Mouse (Mus musculus) megakaryocyte, embryonic 14.5 days (primary cell): ENCODE measurements around the gene 1700102P08Rik. TPM values are rescaled to one million over a fixed set of nuclear protein-coding genes. Genes with fewer than 3 reads are reported as not detected.

Experiments used
- H3K27me3 ChIP-seq: replicated peaks from 2 replicates; pipeline ENCODE3; 2012; ENCODE audit warnings: inconsistent platforms
- H3K36me3 ChIP-seq: replicated peaks from 2 replicates; pipeline ENCODE3; 2012; ENCODE audit warnings: low read length, inconsistent platforms, mixed read lengths
- H3K4me1 ChIP-seq: 2 replicates; pipeline ENCODE4 v1.6.1; 2012; ENCODE audit warnings: inconsistent platforms
- H3K4me3 ChIP-seq: replicated peaks from 2 replicates; pipeline ENCODE3; 2012; ENCODE audit warnings: moderate library complexity, mild to moderate bottlenecking, inconsistent platforms
- H3K9me3 ChIP-seq: 2 replicates; pipeline ENCODE4 v1.6.1; 2012; ENCODE audit warnings: inconsistent platforms
- FLI1 ChIP-seq: IDR thresholded peaks from 2 replicates; pipeline ENCODE4 v1.6.1; 2012; ENCODE audit warnings: low read length, inconsistent platforms, mixed read lengths
- GATA1 ChIP-seq: IDR thresholded peaks from 3 replicates; pipeline ENCODE4 v1.6.1; 2012; ENCODE audit warnings: mixed read lengths, low read length, inconsistent platforms, borderline replicate concordance
- polyA plus RNA-seq: library from polyadenylated mRNA; stranded (reverse); fragments of >175 nt; gene quantifications from 2 replicates; pipeline ENCODE4 v1.2.3, GENCODE M21; 2012; ENCODE audit warnings: low replicate concordance; ENCODE audit not compliant: insufficient read depth

1700102P08Rik gene
- polyA plus RNA-seq, 1 experiment, result 0.30 TPM

DNA sequence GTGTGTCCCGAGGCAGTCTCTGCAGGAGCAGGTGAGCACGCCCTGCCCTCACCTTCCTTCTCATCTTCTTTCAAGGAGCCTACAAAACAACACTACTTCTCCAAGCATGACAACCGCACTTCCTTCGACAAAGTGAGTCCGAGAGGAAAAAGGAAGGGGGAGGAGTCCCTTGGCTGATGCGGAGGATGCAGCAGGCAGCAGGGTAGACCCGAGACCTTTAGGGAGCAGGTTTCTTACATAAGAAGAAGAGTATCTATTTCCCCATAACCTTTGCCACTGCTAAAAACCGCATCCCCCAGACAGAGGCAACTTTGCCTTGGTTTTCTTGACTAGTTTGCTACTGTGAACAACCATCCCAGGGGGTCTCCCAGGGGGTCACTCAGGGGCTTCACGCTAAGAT is 52.5 kb downstream of the 1700102P08Rik start:
- TF ChIP-seq FLI1 (no peak), GATA1 (no peak)
- no peaks in the 10 kb centered on the region for H3K36me3 ChIP-seq
- H3K4me3 ChIP-seq, result no peak overlapping the region
- peaks cover 26% of the 10 kb centered on the region for H3K27me3 ChIP-seq
- H3K9me3 ChIP-seq, result no peaks in the 10 kb centered on the region
- peaks cover 46% of the 10 kb centered on the region for H3K4me1 ChIP-seq

DNA sequence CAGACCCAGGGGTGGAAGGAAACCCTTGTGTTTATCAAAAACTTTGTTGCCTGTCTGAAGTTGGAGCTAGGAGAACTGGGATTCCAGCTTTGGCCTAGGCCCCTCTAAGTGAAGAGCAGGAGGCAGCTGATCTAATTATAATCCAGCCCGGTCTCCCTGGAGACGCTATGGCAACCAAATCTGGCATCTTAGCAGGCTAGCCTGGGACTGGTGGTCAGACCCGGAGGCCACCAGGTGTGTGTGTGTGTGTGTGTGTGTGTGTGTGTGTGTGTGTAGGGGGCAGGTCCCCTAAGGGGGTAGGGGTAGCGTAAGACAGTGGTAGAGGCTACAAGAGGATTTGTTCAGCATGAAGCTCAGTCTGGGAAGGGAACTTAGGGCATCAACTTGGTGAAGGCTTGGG is 57.3 kb downstream of the 1700102P08Rik start:
- H3K36me3 ChIP-seq, result no peaks in the 10 kb centered on the region
- no peak overlapping the region for H3K4me3 ChIP-seq
- peaks cover 39% of the 10 kb centered on the region for H3K27me3 ChIP-seq
- TF ChIP-seq FLI1, result no peak
- no peak for TF ChIP-seq GATA1
- 0 out of 2 replicates have a peak, but pooled peaks cover 2% of the 10 kb centered on the region for H3K9me3 ChIP-seq
- peaks cover 52% of the 10 kb centered on the region for H3K4me1 ChIP-seq

DNA sequence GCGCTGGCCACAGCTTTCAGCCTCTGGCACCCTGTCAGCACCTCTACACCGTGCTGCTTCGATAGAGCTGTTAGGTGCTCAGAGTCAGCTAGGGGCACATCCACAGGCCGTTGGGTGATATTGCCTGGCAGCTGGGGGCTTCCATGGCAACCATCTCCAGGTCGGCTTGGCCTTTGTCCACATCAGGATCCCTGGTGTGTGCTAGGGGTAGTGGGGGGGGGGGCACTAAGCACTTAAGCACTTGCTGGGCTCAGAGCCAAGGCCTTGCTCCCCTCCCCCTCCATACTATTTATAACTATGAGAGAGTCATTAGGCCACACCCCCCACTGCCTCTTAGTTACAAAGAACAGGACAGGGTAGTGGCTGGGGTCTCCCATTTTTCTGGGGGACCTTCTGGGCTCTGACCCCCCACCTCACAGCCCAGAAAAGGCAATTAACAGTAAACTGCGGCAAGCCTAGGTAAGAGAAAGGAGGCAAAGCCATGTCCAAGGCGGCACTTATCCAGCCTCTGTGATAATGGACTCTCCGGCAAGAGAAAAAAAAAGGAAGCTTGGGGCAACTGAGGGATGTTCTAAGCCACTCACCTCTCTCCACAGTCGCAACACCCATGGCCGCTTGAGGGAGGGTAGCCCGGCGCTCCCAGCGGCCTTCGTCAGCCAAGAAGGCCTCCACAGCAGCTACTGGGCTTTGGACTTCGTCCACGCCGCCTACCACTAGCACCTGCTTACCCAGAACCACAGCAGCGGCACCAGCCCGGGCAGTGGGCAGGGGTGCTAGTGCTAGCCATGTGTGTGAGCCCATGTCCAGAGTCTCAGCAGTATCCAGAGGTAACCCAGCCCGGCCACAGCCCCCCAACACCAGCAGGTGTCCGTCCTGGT is 57.9 kb downstream of the 1700102P08Rik start:
- Histone ChIP-seq H3K27me3 (peaks cover 34% of the 10 kb centered on the region), H3K4me3 (no peak overlapping the region), H3K9me3 (0 out of 2 replicates have a peak, but pooled peaks cover 3% of the 10 kb centered on the region), H3K4me1 (peaks cover 47% of the 10 kb centered on the region), H3K36me3 (no peaks in the 10 kb centered on the region)
- TF ChIP-seq GATA1 (no peak), FLI1 (no peak)

DNA sequence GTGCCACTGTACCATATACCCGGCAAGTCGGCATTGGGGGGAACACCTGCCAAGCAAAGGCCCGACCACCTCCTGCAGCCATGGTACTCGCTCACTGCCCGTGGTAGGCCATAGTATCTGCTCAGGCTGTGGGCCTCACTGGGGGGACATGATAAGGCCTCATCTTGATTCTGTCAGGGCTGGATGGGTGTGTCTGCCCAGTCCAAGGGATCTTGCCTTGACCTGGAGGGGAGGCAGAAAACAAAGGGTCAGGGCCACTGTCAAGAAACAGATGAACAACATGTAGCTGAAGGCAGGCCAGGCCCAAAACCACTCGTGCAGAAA is 58.5 kb downstream of the 1700102P08Rik start:
- H3K4me3 ChIP-seq, result no peak overlapping the region

DNA sequence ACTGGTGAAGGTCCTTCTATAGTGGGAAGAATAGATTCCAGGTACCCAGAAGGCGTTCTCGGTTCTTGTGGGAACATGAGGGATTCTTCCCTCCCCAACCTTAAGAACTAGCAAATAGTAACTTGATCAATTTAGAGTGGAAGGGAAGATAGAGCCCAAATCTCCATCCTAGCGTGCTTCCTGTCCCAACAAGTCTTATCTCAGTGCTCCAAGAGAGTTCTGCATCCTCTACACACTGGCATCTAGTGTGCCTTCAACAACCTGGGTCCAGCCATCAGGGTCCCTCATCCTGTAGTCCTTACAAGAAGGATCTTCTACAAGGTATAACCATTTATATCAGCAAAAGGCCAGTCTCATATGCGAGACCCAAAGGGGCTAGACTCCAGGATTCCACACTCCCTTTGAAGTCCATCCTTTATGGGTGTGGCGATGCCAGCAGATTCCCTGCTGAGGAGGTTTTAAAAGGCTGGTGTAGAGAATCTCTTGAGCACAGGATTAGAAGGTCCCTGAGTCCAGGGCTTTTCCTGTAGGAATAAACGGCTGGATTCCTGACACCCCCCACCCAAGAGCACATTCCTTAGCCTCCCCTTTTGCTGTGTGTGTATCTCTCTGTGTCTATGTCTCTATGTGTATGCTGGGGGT is 59.0 kb downstream of the 1700102P08Rik start:
- Histone ChIP-seq H3K4me3 (no peak overlapping the region), H3K4me1 (peaks cover 47% of the 10 kb centered on the region), H3K27me3 (peaks cover 31% of the 10 kb centered on the region), H3K36me3 (no peaks in the 10 kb centered on the region), H3K9me3 (0 out of 2 replicates have a peak, but pooled peaks cover 3% of the 10 kb centered on the region)
- no peak for TF ChIP-seq GATA1
- no peak for TF ChIP-seq FLI1

More for the DNA sequence above, 58.5 kb downstream of the 1700102P08Rik start:
- Histone ChIP-seq H3K27me3 (peaks cover 31% of the 10 kb centered on the region), H3K9me3 (0 out of 2 replicates have a peak, but pooled peaks cover 3% of the 10 kb centered on the region), H3K4me1 (peaks cover 47% of the 10 kb centered on the region), H3K36me3 (no peaks in the 10 kb centered on the region)
- TF ChIP-seq FLI1, result no peak
- TF ChIP-seq GATA1, result no peak

DNA sequence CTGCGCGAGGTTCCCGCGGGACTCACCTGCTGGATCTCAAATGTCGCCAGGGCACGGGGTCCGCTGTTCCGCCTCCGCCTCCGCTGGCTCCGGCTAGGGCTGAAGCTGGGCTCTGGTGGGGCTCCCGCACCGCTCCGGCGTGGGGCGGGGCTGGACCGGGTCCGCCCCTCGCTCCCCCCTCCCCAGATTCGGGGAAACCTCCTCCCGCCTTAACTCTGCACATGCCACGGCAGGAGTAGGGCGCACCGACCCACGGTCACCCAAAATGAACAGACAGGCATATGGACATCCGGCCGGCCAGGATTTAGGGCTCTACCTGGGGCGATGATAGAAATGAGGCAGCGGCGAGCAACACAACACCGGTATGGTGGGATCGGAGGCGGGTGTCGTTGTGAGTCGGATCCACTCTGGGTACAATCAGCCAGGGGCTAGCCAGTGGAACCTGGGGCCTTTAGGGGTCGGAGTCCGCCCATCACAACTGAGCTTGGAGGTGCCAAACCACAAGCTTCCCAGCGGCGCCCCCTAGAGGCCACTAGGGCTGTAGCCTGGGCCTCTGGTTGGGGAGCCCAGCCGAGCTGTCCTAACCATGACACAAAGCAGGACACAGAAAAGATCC is 59.8 kb downstream of the 1700102P08Rik start:
- TF ChIP-seq FLI1 (no peak), GATA1 (no peak)
- peaks cover 47% of the 10 kb centered on the region for H3K4me1 ChIP-seq

DNA sequence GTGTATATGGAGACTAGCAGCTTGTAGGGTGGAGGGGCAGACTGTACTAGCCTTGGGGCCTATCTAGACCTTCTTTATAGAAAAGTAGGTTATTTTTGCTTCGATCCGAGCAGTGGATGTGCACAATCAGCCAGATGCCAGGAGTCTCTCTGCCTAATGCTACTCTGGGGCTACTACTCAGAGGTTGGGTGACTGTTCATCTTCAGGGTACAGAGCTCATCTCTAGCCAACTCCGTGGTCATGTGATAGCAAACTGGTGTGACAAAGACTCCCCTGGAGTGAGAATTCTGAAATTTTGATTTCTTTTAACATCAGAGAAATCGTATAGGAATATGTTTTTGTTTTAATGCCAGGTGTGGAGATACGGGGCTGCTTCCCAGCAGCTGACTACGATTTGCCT is 60.3 kb downstream of the 1700102P08Rik start:
- no peaks in the 10 kb centered on the region for H3K36me3 ChIP-seq
- peaks cover 39% of the 10 kb centered on the region for H3K27me3 ChIP-seq
- H3K4me3 ChIP-seq, result peak overlapping the region; percentile 91
- peaks cover 47% of the 10 kb centered on the region for H3K4me1 ChIP-seq
- 0 out of 2 replicates have a peak, but pooled peaks cover 3% of the 10 kb centered on the region for H3K9me3 ChIP-seq
- TF ChIP-seq FLI1 (no peak), GATA1 (no peak)

More for the DNA sequence above, 59.8 kb downstream of the 1700102P08Rik start:
- Histone ChIP-seq H3K4me3 (peak overlapping the region; percentile 91), H3K27me3 (peaks cover 33% of the 10 kb centered on the region), H3K36me3 (no peaks in the 10 kb centered on the region), H3K9me3 (0 out of 2 replicates have a peak, but pooled peaks cover 3% of the 10 kb centered on the region)

DNA sequence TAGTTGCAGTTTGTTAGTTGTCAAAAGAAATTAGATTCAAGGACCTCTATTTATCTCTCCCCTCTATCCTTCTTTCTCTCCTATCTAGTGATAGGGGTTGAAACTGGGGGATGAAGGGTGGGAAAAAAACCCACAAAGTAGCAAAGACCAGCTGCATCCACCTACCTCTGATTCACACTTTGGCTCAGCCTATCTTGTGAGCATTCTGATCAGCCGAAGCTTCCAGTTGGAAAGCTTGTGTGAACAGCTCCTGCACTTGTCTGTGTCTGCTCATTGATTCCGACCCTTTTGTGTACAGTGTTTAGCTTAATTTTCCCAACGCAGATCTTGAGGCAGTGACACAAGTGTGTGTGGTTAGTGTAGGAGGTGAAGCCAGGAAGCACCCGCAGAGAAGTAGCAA is 60.9 kb downstream of the 1700102P08Rik start:
- H3K36me3 ChIP-seq, result no peaks in the 10 kb centered on the region
- H3K4me3 ChIP-seq, result no peak overlapping the region
- 0 out of 2 replicates have a peak, but pooled peaks cover 3% of the 10 kb centered on the region for H3K9me3 ChIP-seq
- peaks cover 36% of the 10 kb centered on the region for H3K27me3 ChIP-seq
- H3K4me1 ChIP-seq, result peaks cover 47% of the 10 kb centered on the region
- no peak for TF ChIP-seq FLI1
- TF ChIP-seq GATA1, result no peak

DNA sequence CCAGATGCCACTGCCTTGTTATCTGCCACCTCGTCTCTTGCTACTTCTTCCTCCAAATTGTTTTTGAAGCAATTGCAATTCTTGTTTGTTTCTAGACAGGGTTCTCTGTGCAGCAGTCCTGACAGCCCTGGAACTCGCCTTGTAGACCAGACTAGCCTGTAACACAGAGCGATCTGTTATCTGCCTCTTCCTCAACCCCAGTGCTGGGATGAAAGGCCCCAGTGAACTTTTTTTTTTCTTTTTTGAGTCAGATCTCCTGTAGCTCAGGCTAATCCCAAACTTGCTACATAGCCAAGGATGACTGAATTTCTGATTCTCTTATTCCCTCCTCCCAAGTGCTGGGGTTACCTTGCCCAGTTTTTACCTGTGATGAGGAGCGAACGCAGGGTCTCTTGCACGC is 61.8 kb downstream of the 1700102P08Rik start:
- no peak for TF ChIP-seq FLI1
- TF ChIP-seq GATA1, result no peak
- Histone ChIP-seq H3K36me3 (no peaks in the 10 kb centered on the region), H3K27me3 (peaks cover 34% of the 10 kb centered on the region), H3K4me3 (no peak overlapping the region), H3K4me1 (peaks cover 47% of the 10 kb centered on the region), H3K9me3 (peaks cover 4% of the 10 kb centered on the region; the same call in 1 of the 2 replicates)
